Mouse (Mus musculus): Measurements from ENCODE around the gene Ofd1.

Gene Ofd1

DNA sequence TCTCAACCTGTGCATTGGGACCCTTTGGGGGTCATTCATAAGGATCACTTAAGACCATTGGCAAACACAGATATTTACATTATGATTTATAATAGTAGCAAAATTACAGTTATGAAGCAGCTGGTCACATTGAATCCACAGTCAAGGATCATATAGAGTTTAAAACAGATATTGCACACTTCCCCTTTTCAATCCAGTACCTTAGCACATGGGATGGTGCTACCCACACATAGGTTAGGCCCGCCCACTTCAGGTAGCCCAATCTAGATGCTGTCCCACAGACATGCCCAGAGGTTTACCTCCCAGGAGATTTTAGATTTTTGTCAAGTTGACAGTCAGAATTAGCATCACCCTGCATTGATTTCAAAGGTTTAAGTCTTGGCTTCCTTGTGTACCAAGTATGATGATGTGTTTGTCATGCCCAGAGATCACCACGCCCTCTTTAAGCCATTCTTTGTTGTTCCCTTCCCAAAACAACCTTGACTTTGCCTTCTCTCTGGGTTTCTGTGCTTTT is 80.5 kb downstream of the Ofd1 start:
- no peak for DNase-seq (ENCODE audit: low spot score)

DNA sequence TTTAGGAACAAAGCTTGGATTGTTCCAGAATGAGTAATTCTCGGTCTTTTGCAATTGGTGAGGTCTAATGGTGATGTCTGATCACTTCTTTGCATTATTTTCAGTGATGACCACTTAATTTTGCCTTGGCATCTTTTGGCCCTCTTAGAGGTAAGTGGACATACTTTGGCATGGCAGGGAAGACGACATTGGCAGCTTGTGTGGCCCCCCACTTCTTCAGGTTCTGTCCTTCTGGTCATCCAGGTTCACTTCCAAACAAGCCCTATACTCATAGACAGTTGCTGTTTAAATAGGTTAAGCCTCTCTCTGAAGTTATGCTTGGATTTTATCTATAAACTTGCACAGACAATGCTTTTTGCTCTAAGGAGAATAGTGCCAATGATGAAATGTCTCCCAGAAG is 81.5 kb downstream of the Ofd1 start:
- DNase-seq (ENCODE audit: low spot score): no peak

GRCm38 (mm10) chrX:166356276-166356675 is 84.2 kb downstream of the Ofd1 start:
- DNase-seq (ENCODE audit: low spot score): no peak

- DNase-seq (ENCODE audit: low spot score): no peak
These were observed 85.6 kb downstream of the Ofd1 start for GRCm38 (mm10) chrX:166354913-166355312.

DNA sequence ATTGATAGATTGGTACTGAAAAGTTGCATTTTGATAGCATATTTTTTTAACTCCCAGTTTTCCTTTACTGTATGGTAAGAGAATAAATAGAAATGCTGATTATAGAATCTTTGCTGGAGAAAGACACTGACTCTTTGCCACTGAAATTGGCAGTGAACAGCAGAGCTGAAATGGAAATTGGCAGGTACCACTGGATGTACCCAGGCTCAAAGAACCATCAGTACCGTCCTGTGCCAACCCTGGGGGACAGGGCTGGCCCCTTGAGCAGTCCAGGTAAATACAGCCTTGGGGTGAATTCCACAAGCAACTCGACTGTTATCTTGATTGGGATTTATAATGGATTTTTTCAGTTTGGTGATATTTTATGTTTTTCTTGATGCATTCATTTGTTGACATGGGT is 87.1 kb downstream of the Ofd1 start:
- no peak for DNase-seq (ENCODE audit: low spot score)

DNA sequence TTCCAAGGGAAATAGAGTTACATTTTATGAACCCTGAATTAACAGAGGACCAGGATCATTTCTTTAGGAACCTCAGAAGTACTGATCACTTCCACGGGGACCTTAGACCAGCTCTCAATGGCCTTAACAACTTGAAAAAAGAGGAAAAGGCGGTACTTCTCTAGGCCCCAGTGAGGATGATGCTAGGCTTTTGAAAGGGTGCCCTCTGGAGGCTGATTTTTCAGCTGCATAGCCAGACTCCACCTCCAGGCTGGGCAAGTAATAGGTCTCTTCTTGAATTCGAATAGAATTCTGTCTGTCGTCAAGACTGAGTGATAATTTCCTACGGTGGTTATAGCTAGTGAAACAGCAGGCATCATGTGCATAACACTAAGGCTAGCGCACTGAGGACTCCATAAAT is 88.7 kb downstream of the Ofd1 start:
- peak; percentile 41 for DNase-seq (ENCODE audit: low spot score)

DNA sequence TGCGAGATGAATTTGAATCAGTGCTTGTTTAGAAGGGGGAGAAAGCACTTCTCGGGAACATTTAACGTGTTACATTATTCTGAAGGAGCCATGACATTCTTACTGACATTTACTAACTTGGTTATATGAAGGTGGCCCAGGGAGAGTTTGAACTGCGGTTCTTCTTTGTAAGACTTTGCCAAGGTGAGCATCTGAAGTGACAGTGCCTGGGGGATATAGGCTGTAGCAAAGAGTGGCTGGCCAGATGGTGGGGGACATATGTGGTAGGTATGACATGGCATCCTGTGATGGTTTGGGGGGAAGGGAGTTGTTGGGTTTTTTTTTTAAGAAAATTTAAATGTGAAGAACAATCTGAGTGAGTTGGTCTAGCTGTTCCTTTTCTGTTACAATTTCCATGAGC is 91.9 kb downstream of the Ofd1 start:
- DNase-seq (ENCODE audit: low spot score): no peak

DNA sequence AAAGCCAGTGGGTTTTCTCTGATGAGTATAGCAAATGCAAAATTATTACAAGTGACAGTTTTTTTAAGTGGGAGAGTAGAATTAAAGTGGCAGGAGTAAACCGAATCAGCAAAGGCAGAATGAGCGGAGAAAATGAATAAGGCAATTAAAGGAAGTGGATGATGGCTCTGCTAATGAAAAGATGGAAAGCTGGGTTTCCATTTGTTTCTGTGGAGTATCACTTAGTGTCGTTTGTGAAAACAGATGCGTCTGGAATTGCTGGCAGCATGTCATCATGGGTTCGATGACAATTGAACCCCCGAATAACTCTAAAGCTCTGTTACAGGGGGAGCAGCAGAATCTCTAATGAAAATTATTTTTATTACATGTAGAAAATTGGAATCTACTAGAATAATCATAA is 92.4 kb downstream of the Ofd1 start:
- DNase-seq (ENCODE audit: low spot score): no peak

GRCm38 (mm10) chrX:166344228-166345015 is 96.1 kb downstream of the Ofd1 start:
- no peak for DNase-seq (ENCODE audit: low spot score)

DNA sequence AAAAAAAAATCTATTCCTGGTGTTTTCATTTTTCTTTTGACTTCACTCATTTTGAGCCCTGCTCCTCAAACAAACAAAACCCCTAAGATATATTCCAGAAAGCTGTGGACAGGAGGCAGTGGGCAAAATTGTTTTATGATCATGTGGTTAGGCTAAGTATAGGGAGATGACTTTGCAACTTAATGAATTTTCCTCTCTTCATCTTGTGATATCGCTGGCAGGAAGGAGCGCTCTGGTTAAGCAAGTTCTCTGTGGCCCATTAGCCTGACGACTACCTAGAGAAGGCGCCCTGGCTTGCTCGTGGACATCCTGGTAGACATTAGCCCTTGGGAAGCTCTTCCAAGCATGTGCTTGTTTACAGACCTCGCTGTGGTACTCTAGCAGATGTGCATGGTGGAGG is 98.7 kb downstream of the Ofd1 start:
- no peak for DNase-seq (ENCODE audit: low spot score)

Data from ovary, postnatal 36 days (tissue).